Mouse (Mus musculus) spleen, adult 18-20 months (tissue): ENCODE results near the gene Vsx1.

ENCODE experiments used
- DNase-seq, 2 experiments: peaks; one replicate each; pipeline ENCODE4 v3.0.0; 2022; ENCODE audit warnings: mixed read lengths in 2 of 2

Vsx1 gene

DNA sequence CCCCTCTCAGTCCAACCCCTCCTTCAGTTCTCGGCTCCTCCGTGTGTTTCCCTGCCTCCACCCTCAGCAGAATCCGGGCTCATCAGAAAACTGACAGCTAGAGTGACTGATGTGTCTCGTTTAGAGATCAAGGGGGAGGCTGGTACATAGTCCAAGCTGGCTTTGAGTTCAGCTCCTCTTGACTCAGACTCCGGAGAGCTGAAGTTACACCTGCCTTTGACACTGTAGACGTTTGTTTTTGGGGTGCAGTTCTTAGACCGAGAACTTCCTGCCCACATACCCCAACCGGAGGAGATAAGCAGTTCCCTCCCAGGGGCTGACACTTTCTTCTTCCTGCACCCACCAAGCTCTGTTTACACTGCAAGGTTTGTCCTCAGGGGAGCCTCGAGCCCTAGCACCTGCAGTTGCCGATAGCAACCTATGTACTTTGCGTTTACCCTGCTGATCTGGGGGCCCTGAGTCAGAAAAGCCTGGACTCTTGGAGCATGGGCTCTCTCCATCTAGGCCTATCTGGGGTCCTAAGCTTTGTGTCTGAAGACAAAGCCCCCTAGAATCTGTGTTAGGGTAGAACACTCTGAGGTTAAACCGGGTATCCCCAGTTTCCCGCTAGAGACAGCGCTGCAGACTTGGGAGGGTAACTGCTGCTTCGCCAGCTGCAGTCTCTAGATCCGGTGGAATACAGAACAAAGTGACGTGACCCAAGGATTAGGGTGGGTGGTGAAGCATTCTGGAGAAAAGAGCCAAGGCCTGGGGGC lies 21.9 kb downstream of the Vsx1 start:
- peak; percentile 63 to 65 for DNase-seq

DNA sequence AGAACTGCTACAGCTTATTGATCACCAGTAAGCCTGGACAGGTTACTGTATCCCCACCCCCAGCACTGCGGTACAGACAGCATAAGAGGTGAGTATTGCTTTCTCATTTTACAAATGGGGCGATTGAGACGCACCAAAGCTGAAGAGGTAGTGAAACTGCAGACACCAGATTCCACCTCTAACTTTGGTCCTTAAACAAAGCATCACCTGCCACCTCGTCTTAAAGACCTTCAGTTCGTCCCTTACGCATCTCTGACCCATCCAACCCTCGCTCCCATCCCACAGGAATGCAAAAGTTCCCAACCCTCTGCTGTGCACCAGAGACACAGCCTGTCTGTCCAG lies 22.5 kb downstream of the Vsx1 start:
- DNase-seq = peak in 1 of 2 experiments; percentile 31

DNA sequence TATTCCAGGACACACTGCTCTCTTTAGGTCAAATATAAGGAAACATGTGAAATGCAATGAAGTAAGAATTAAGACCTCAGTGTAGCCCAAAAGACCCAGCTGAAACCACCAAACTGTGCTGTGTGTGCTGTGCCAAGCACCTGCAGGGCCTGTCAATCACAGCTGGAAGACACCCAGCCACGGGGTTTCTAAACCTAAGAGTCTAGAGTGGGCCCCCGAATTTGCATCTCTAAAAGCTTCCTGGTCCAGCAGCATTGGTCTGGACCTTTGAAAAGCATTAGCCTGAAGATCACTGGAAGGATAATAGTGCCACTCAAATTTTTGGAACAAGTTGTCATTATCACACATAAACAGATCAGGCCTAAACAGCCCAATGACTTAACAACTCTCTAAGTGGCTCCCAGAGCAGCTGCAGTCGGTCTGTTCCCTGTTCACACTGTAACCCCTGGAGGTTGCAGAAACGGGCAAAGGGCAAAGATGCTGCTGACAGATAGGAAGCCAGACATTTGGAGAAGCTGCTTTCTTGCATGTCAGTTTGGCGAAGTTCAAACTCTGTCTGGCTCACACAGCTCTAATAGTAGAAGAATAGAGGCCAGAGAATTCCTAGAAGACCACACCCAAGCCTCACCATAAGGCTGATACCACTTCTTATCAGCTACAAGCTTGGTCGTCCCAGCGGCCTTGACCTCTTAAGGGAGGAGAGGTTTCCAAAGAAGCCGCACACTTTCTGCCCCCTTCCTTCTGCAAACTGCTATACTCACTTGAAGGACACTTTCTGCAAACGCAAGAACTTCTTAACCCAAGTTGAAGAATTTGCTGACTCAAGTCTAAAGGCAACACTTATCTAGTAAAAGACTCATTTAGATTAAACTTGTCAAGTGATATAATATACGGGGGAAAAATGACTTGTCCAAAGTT lies 23.4 kb downstream of the Vsx1 start:
- no peak for DNase-seq

DNA sequence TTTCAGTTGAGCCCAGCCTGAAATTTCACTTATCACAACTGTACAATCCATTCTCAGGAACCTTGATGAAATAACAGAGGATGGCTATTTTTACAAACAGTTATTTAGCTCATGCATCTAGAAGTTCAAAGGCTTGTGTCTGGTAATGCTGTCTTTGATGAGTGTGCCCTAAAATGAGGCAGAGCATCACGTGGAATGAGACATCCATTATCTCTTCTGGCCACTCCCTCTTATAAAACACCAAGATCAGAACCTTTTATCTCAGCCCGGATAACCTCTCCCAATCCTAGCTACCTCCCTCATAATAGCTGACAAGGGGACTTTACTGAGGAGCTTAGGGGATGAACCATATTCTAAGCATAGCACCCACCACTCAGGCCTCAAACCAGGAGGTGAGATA lies 24.2 kb downstream of the Vsx1 start:
- DNase-seq = no peak

DNA sequence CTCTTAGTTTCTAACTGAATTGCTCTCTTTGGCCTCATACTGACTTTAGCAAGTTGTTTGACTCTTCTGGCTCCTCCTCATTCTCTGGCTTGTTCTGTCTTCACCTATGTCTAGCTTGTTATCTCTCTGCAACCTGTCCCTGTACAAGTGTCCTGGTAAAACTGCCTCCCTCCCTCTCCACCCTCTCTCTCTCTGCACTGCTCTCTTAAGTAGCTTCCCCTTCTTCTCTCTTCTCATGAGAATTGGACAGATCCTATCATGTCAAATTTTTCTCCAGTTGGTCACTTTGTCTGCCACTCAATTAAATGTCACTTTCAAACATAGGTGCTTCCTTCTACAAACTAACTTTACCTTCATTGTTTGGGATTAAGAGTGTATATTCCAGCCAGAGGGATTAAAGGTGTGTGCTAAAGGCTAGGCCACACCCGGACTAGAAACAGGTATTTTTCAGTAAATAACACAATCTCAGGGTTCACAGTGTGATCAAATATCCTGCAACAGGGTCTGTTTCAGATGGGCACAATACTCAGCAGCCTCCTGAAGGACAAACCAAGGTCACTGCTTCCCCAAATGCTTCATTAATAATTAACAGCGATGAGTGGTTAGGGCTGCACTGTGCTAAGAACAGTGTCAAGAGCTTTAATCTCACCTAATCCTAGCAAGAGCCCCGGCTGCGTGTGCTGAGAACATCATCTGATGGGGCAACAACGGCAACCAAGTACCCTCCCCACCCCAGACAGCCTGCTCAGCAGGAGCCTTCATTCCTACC lies 24.8 kb downstream of the Vsx1 start:
- DNase-seq = no peak

DNA sequence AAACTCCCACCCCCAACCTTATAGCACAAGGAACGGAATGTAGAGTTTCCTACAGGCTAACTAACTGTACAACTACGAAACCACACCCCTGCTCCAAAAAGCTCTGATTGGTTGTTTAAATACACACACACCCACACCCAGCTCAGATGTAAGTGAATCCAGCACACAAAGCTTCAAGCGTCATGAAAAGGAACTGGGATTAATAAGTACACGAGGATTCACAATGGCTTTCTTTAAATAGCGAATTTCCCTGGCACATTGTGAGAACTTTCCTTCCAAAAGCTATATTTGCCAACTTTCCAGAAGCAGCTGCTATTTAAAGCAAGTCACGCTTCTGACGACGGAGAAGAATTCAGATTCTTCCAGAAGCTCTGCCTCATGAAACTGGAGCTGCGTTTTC lies 25.9 kb downstream of the Vsx1 start:
- DNase-seq = no peak

DNA sequence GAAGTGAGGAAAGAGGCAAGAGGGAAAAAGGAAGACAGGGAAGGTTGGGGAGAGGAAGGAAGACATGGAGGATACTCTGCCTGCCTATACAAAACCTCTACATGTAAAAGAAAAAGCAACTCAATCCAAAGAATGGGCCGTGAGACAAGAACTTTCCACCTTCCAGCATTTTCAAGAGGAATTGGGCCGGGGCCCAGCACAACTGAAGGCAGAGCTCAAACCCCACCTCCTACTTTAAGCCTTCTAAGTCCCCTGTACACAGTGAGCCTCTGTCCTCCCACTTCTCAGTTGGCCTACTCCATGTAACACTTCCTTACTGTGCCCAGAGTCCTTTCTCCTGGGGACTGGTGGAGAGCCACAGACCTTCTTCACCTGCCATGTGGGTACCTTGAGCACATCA lies 27.2 kb downstream of the Vsx1 start:
- no peak for DNase-seq

DNA sequence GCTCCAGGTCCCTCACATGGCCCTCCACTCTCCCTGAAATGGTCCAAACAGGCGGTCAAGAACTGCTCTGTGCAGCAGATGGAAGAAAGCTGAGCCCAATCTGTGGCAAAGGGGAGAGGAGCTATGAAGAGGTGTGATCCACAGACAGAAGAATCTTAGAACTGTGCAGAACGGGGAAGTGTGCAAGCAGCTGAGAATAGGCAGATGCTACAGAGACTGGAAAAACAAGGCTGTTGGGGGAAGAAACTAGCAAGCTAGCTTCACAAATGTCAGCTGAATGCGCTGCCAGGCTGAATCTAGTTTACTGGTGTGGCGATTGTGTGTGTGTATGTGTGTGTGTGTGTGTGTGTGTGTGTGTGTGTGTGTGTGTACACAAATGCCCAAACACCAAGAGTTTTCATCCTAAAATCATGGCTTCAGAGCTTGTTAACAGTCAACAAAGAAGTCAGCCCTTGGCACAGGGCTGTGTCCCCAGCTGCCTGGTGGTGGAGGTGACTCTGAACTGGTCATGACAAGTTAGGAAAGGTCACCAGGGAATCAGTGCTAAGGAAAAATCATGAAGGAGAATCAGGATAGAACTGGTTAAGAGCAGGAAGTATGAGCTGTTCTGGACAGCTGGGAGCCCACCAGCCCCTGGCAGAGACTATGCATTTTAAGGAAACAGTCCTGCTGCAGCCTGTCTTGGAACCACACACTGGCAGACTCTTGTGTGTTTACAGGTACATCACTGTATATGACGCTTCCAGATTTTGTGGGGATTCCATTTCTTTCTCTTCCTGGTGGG lies 28.3 kb downstream of the Vsx1 start:
- no peak for DNase-seq

DNA sequence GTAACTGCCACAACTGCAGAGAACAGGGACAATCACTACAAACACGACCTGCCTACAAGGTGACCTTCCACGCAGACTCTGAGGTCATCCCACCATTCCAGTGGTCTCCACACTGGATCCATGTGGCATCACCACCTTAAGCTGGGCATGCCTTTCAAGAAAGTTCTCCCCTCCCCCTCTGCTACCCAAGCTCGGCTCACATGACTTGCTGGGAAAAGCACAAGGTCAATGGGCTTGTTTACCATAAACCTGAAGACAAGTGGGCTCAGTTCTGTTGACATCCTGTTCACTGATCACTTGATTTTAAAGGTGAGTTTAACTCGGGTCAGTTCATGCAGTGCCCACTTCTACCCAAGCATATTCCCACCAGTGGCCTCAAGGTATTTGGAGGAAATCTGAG lies 29.1 kb downstream of the Vsx1 start:
- no peak for DNase-seq

DNA sequence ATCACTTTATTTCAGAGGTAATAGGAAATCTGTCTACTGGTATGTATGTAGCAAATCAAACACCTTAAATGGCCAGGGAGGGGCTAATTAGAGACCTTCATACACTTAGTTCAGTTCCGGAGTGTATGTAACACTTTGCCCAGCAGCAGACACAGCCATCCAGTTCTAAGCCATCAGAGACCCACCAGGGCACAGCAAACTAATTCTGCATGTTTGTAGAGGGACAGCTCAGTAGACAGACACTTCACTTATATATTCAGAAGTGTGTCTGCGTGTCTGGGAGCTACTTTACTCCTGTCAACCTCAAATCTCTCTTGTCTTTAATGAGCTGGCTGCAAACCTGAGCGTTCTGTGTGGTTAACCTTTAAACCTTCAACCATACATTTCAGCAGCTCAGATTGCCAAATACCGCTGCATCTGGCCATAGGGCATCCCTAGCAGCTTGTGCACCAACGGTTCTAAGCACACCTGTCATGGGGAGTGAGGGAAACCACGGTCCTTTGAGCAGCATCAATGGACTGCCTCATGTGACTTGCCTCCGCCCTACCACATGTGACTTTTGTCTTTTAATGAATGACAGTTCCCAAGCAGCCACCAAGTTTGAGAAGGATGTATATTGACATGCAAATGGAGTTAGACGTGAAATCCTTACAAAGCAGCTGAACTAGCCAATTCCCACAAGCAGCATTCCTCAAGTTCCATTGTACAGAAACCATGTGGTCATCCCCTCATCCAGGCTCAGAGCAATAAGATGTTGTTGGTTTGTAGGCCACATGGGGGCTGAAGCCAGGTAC lies 32.0 kb downstream of the Vsx1 start:
- no peak for DNase-seq

DNA sequence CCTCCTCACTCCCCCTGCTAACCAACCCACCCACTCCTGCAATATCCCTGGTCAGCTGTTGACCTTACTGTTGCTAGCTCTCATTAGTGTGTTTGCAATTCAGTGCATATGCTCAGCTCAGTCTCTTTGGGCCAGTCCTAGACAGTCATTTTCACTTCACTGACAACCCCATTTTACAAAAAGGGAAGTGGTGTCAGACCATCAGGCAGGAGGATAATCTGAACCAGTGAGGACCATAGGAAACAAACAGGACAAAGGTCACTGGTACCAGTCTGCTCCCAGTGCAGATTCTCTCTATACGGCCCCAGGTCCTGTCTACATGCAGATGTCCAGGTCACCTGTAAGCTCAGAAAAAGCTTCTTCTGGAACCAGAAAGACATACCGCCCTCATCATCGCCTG lies 33.0 kb downstream of the Vsx1 start:
- DNase-seq = no peak

DNA sequence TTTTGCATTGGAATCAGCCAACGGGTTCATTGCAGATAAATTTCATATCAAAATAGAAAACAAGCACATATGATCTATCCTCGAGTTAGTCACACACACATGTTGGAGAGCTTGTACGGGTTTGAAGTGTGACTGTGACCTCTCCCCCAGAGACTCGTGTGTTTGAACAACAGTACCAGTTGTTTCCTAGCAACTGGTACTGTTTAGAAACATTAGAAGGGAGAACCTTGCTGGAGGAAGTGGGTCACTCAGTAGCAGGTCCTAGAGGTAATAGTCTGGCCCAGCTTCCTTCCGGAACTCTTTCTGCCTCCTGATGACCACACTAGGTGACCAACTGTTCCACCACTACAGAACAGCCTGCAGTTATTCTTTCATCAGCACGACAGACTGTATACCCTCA lies 33.9 kb downstream of the Vsx1 start:
- DNase-seq = no peak

DNA sequence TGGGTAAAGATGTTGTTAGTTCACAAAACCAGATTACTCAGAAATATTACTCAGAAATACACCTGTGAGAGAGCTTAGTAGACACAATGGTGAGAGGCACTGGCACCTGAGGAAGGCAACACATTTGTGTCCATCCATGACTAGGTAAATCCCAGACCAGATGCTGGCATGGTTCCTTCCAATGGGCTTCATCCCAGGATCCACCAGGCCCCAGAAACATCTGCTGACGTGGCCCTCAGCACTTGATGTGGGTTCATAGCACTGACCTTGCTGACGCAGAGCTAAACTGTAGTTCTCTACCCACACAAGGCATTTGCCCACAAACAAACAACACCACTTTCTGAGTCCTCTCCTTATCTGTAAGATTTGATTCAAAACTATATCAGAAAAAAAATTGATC lies 34.3 kb downstream of the Vsx1 start:
- no peak for DNase-seq

DNA sequence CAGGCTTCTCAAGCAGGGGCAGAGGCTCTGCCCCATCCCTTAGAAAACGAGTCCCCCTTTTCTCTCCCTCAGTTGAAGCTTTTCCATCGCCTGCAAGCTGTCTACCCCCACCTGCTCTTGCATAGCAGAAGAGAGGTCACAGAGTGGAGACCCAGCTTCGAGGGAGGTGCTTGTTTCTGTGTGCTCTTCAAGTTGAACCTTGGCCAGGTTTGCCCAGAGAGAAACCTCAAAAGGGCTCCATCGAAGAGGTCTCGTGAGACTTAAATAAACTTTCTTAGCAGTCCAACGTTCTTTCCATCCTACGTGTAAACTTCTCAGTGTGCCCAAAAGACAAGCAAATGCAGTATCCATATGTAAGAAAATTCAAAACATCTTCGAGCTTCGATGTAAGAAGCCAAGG lies 37.8 kb downstream of the Vsx1 start:
- no peak for DNase-seq

DNA sequence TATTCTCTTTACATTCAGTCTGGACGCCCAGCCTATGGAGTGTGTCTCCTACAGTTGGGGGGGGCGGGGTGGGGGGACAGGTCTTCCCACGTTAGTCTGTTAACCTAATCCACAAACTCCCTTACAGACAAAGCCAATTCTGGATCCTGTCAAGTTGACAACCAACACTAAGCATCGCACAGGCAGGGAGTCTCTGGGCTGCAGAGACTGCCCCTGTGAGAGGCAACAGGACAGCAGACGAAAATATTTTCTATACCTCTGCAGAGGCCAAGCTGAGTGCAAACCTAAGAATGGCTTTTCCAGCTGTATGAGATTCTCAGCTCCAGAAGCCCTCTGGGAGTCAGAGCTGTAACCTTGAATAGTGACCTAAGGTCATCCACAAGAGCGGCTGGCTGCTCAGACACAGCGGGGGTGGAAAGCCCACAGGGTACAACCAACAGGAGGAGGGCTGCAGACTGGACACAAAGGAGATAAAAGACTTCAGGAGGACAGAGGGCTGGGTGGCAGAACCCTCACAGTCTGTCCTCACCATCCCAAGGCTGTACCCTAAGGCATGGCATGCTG lies 38.6 kb downstream of the Vsx1 start:
- DNase-seq = no peak

DNA sequence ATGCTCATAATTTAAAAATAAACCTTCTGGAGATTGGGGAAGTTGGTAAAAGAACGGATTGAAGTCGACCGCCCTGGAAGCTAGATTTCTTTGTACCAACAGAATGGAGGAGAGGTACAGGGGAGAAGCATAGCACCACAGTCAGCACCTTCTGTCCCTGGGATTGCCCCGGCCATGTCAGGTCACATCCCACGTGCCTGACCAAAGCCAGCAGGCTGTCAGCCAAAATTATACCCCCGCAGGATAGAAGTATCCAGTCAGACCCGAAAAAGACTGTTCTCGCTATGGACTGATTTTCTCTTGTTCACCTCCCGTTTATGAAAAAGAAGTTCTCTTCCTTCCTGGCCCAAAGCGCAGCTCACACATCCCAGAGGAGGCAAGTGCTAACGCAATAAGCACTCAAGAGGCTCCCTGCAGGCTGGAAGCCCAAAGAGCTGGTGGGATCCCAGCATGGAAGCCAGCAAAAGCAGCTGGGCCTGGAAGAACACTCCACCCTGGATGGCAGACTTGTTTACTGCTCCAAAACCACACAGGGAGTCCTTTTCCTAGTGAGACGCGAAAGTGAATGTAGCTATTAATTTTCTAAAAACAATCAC lies 40.8 kb downstream of the Vsx1 start:
- no peak for DNase-seq

DNA sequence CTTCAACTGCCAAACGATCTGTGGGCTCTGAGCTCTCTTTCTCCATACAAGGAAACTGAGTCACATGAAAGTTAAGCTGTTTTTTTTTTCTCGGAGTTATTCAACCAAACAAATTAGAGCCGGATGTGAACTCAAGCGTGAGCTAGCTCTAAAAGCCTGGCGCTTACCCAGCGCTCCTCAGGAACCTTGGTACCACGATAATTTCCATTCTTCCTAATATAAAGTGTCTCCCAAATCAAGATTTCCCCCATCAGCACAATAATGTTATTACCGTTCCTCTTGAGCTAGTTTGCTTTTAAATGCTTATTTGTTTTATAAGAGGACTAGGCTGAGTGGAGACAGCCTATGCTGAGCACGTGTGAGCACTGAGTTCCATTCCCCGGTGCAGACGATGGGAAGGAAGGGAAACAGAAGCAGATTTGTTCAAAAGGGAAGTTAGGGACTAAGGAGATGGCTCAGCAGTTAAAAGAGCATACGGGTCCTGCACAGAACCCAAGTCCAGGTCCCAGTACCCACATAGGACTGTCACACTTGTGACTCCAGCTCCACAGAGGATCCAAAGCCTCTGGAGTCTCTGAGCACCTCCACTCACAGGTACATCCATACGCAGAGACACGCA lies 41.4 kb downstream of the Vsx1 start:
- DNase-seq = no peak

DNA sequence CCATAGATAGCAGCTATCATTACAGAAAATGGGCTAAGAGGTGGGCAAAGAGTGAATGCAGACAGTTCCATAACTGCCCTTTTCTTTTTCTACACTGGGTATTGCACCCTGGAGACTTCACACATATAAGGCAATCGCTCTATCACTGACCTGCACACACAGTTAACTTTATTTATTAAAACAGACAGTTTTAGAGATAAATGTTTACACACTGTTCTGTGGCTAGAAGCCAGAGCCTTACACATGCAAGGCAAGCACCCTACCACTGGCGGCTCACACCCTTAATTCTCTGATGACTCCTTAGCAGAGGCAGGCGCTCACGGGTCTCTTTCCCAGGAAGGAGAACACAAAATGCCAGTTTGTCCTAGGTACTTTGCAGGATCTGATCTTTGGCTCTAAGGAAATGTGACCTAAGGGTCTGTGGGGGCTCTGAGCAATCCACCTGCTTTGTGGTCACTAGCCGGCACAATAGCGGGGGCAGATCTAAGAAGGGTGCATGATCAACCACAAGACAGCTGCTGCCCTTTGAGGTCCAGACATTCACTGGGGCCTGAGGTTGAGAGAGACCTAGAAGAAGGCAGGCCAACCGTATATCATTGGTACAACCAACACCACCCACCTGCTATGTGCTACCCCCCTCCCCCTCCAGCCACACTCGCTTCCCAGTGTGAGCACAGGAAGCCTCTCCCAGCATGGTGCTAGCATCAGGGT lies 42.6 kb downstream of the Vsx1 start:
- DNase-seq = no peak

DNA sequence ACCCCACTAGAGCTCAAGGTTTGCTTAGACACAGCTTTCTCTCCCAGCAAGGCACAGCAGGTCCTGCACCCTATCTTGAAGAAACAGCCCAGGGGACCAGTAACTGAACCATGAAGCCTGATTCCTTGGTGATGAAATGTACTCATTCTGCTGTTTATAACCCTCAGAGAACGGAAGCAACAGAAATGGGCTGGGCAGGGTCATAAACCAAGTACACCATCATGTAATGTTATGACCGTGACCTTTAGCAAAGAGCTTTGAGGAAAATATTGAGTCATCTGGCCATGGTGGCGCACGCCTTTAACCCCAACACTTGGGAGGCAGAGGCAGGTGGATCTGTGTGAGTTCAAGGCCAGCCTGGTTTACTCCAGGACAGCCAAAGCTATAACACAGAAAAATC lies 43.9 kb downstream of the Vsx1 start:
- no peak for DNase-seq
